ENCODE assay signal across 18 mouse cellular contexts in the genomic region with DNA sequence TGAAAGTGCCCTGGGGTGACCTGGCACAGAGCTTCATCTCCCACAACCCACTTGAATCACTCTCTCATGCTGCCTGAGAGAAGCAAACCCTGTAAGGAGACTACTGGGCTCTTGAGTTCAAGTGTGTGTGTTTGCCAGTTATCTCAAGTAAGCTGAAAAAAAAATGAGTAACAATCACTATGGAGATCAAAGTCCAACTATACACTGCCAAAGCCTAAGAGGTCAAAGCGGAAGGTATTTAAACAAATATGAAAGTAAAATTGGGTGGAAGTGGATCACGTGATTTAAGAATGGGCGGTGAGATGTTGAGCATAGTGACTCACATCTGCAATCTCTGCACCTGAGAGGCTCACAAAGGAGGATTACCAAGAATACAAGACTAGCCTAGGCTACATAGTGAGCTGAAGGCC. TPM values are rescaled to one million over a fixed set of nuclear protein-coding genes. Genes with fewer than 3 reads are reported as not detected.
A peak's percentile ranks its signal among the peaks of the same experiment; 100 is the strongest.
DNase-seq lines count a peak whose midpoint lies in the region; ATAC-seq and TF ChIP-seq lines count a peak whose summit lies in the region.
"Had no signal": no experiment of that assay in that cellular context is flagged by ENCODE, and none has a peak within 500 bp of the region (broad histone marks: within the 10 kb centered on the region; RNA-seq: fewer than 3 reads in every experiment).

No protein-coding gene starts in this region.

- no peak overlapping the region for H3K9ac ChIP-seq in intestine, embryonic 15.5 days
- H3K9ac ChIP-seq in lung, embryonic 16.5 days (ENCODE audit: low read length) = no peak overlapping the region
- no peak overlapping the region for H3K9ac ChIP-seq in forebrain, embryonic 16.5 days (replicated peaks; ENCODE audit: low read depth, low read length)
- H3K9ac ChIP-seq: forebrain, embryonic 13.5 days; heart, embryonic 13.5 days; limb, embryonic 13.5 days; neural tube, embryonic 12.5 days had no signal

- no peaks in the 10 kb centered on the region for H3K36me3 ChIP-seq in intestine, embryonic 15.5 days
- peaks cover 8% of the 10 kb centered on the region for H3K36me3 ChIP-seq in lung, embryonic 16.5 days (ENCODE audit: control insufficient read depth, insufficient read depth, low read length)
- H3K36me3 ChIP-seq in small intestine, adult 2 months (ENCODE audit: control insufficient read depth, insufficient read depth, low read length) = peaks cover 10% of the 10 kb centered on the region
- no peaks in the 10 kb centered on the region; the same call in none of the 2 replicates for H3K36me3 ChIP-seq in forebrain, embryonic 16.5 days (ENCODE audit: control insufficient read depth, insufficient read depth)
- H3K36me3 ChIP-seq in limb, embryonic 10.5 days = peaks cover 65% of the 10 kb centered on the region

- TF ChIP-seq CTCF in small intestine, adult 2 months (IDR thresholded peaks at IDR 0.05; ENCODE audit: extremely low read depth, insufficient read length, insufficient replicate concordance, low read depth, low read length) = no peak

- no peak overlapping the region for H3K27ac ChIP-seq in intestine, embryonic 15.5 days
- no peak overlapping the region; the same call in none of the 2 replicates for H3K27ac ChIP-seq in lung, embryonic 16.5 days (ENCODE audit: low read length)
- peak overlapping the region; percentile 83 for H3K27ac ChIP-seq in small intestine, adult 2 months (ENCODE audit: insufficient read depth, low read depth, low read length)
- no peak overlapping the region for H3K27ac ChIP-seq in forebrain, embryonic 16.5 days (ENCODE audit: low read length)
- no peak overlapping the region for H3K27ac ChIP-seq in limb, embryonic 10.5 days
- H3K27ac ChIP-seq: forebrain, embryonic 13.5 days; heart, embryonic 13.5 days; left cerebral cortex, adult 2 months; limb, embryonic 13.5 days; midbrain, embryonic 10.5 days; neural tube, embryonic 12.5 days had no signal

- H3K27me3 ChIP-seq in intestine, embryonic 15.5 days (replicated peaks) = no peaks in the 10 kb centered on the region
- no peaks in the 10 kb centered on the region for H3K27me3 ChIP-seq in lung, embryonic 16.5 days (ENCODE audit: control insufficient read depth, insufficient read depth, low read depth, low read length)
- no peaks in the 10 kb centered on the region for H3K27me3 ChIP-seq in small intestine, adult 2 months (ENCODE audit: control insufficient read depth, insufficient read depth, low read length)
- H3K27me3 ChIP-seq in forebrain, embryonic 16.5 days (replicated peaks; ENCODE audit: control insufficient read depth, insufficient read depth, low read length) = no peaks in the 10 kb centered on the region
- no peaks in the 10 kb centered on the region for H3K27me3 ChIP-seq in limb, embryonic 10.5 days (ENCODE audit: low read depth, poor library complexity, severe bottlenecking)
- H3K27me3 ChIP-seq: forebrain, embryonic 13.5 days; heart, embryonic 13.5 days; limb, embryonic 13.5 days; neural tube, embryonic 12.5 days had no signal

- TF ChIP-seq POLR2A in small intestine, adult 2 months (IDR thresholded peaks at IDR 0.05; ENCODE audit: low read depth, low read length) = no peak

- H3K9me3 ChIP-seq in intestine, embryonic 15.5 days = no peaks in the 10 kb centered on the region
- no peaks in the 10 kb centered on the region for H3K9me3 ChIP-seq in lung, embryonic 16.5 days (ENCODE audit: control insufficient read depth, low read length)
- no peaks in the 10 kb centered on the region for H3K9me3 ChIP-seq in forebrain, embryonic 16.5 days (ENCODE audit: control insufficient read depth, low read length)
- no peaks in the 10 kb centered on the region for H3K9me3 ChIP-seq in limb, embryonic 10.5 days (replicated peaks)
- H3K9me3 ChIP-seq: forebrain, embryonic 13.5 days; heart, embryonic 13.5 days; midbrain, embryonic 10.5 days; neural tube, embryonic 12.5 days had no signal

- 61% methylated on average over 3 of the region's 3 CpGs for WGBS in intestine, embryonic 15.5 days
- WGBS in lung, embryonic 16.5 days = 58% methylated on average over 3 of the region's 3 CpGs
- 16% methylated on average over 3 of the region's 3 CpGs for WGBS in small intestine, adult 2 months
- 89% methylated on average over 3 of the region's 3 CpGs for WGBS in forebrain, embryonic 16.5 days
- 97% methylated on average over 3 of the region's 3 CpGs for WGBS in limb, embryonic 10.5 days

- H3K4me1 ChIP-seq in intestine, embryonic 15.5 days (replicated peaks) = peaks cover 13% of the 10 kb centered on the region
- peaks cover 19% of the 10 kb centered on the region for H3K4me1 ChIP-seq in lung, embryonic 16.5 days (replicated peaks; ENCODE audit: control insufficient read depth, insufficient read depth, low read length)
- H3K4me1 ChIP-seq in small intestine, adult 2 months (ENCODE audit: control insufficient read depth, insufficient read depth, insufficient read length, low read length) = peaks cover 18% of the 10 kb centered on the region; the same call in 1 of the 2 replicates
- peaks cover 5% of the 10 kb centered on the region; the same call in 1 of the 2 replicates for H3K4me1 ChIP-seq in forebrain, embryonic 16.5 days (replicated peaks; ENCODE audit: control insufficient read depth, insufficient read depth, low read length)
- peaks cover 21% of the 10 kb centered on the region for H3K4me1 ChIP-seq in limb, embryonic 10.5 days

- H3K4me2 ChIP-seq in intestine, embryonic 15.5 days (replicated peaks) = no peak overlapping the region
- no peak overlapping the region for H3K4me2 ChIP-seq in lung, embryonic 16.5 days (ENCODE audit: low read depth, low read length)
- H3K4me2 ChIP-seq in forebrain, embryonic 16.5 days (ENCODE audit: low read length) = no peak overlapping the region
- H3K4me2 ChIP-seq: forebrain, embryonic 13.5 days; heart, embryonic 13.5 days; limb, embryonic 13.5 days; neural tube, embryonic 12.5 days had no signal

- ATAC-seq in intestine, embryonic 15.5 days = peak; percentile 86
- peak; percentile 90 for ATAC-seq in lung, embryonic 16.5 days (ENCODE audit: low read depth)
- no peak for ATAC-seq in forebrain, embryonic 16.5 days
- ATAC-seq: forebrain, embryonic 13.5 days had no signal

- DNase-seq in CD4-positive, CD25-positive, alpha-beta regulatory T cell, adult 2 months (ENCODE audit: low read depth, low spot score) = peak; percentile 28
- no peak for DNase-seq in left cerebral cortex, adult 8-10 months (ENCODE audit: low spot score in 2 of 2)
- DNase-seq in layer of hippocampus, adult 11-12 months (ENCODE audit: low spot score) = no peak
- no peak for DNase-seq in limb, embryonic 10.5 days (ENCODE audit: low spot score)
- DNase-seq: cerebellum, adult 9-11 months; kidney, adult 11 months; kidney, postnatal 10 days; thymus, postnatal 36 days had no signal

- H3K4me3 ChIP-seq in intestine, embryonic 15.5 days (replicated peaks) = no peak overlapping the region
- H3K4me3 ChIP-seq in lung, embryonic 16.5 days (ENCODE audit: low read length) = no peak overlapping the region
- H3K4me3 ChIP-seq in small intestine, adult 2 months (ENCODE audit: low read depth, low read length) = no peak overlapping the region
- no peak overlapping the region for H3K4me3 ChIP-seq in forebrain, embryonic 16.5 days (replicated peaks; ENCODE audit: low read length)
- no peak overlapping the region for H3K4me3 ChIP-seq in limb, embryonic 10.5 days
- H3K4me3 ChIP-seq: forebrain, embryonic 13.5 days; heart, embryonic 13.5 days; left cerebral cortex, adult 2 months; limb, embryonic 13.5 days; midbrain, embryonic 10.5 days; neural tube, embryonic 12.5 days had no signal

RNA-seq across cellular contexts. Expression of a gene that starts 9.4 kb away (rescaled TPM):
- polyA plus RNA-seq in intestine, embryonic 15.5 days (2015; fragmentation: Nextera tagmentation; extraction: Ambion mirVana) = 6.2 and 6.9 TPM in 2 replicates
- 6.8 and 7.0 TPM in 2 replicates for polyA plus RNA-seq in lung, embryonic 16.5 days (2015; fragmentation: Nextera tagmentation; extraction: Ambion mirVana)
- polyA plus RNA-seq in small intestine, adult 2 months (2012; rRNA removed) = 6.6 and 8.6 TPM in 2 replicates
- 6.9 and 7.7 TPM in 2 replicates for polyA plus RNA-seq in forebrain, embryonic 16.5 days (2015; fragmentation: Nextera tagmentation; extraction: Ambion mirVana)
- total RNA-seq in left cerebral cortex, adult 8-10 months (2022) = 1 to 10 TPM; 4.5 to 6.6 (median 5.5) TPM
- 12.0 and 13.1 TPM in 2 replicates for polyA plus RNA-seq in limb, embryonic 10.5 days (2016; fragmentation: Nextera tagmentation; extraction: Ambion mirVana)
